Mouse (Mus musculus) G1E (cell line): ENCODE data around the gene Fmo9.

Experiments used
- CTCF ChIP-seq: IDR thresholded peaks from 2 replicates; pipeline ENCODE4 v1.5.1; 2012; ENCODE audit warnings: low read depth, low read length, inconsistent platforms, mixed read lengths
- GATA1 ChIP-seq: IDR thresholded peaks from 2 replicates; pipeline ENCODE4 v1.6.1; 2012; ENCODE audit warnings: borderline replicate concordance, low read length, inconsistent platforms, mixed read lengths
- GATA2 ChIP-seq: IDR thresholded peaks from 2 replicates; pipeline ENCODE4 v1.6.1; 2012; ENCODE audit warnings: low read depth, low read length, inconsistent platforms, borderline replicate concordance
- POLR2AphosphoS5 ChIP-seq: IDR thresholded peaks from 2 replicates; pipeline ENCODE4 v1.6.1; 2012; ENCODE audit warnings: low read depth, low read length, inconsistent platforms; ENCODE audit not compliant: insufficient replicate concordance
- TAL1 ChIP-seq: conservative IDR thresholded peaks from 2 replicates; pipeline ENCODE4 v1.6.1; 2012; ENCODE audit warnings: low read depth, low read length, inconsistent platforms, mixed read lengths

- TF ChIP-seq CTCF (no peak), TAL1 (no peak), GATA1 (no peak), GATA2 (no peak), POLR2AphosphoS5 (no peak)
Observed at GRCm38 (mm10) chr1:166647593-166647992, 34.1 kb downstream of the Fmo9 start, which contains the start of gene Gm4847.
